Mouse (Mus musculus) ovary, postnatal 10 days (tissue): ENCODE data around the gene Eif4a2.

Experiments used
- DNase-seq: peaks from one replicate; pipeline ENCODE4 v3.0.0; 2022; ENCODE audit warnings: low spot score

The Eif4a2 gene

DNA sequence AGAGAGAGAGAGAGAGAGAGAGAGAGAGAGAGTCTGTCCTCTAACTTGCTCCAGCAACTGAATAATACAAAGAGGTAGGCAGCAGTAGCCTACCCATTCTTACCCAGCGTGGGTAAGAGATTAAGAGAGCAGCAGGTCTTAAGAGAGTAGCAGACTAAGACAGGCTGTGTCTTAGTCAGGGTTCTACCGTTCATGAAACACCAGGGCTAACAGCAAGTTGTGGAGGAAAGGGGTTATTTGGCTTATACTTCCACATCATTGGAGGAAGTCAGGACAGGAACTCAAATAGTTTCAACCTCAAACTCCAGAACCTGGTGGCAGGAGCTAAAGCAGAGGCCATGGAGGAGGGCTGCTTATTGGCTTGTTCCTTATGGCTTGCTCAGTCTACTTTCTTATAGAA, 3.4 kb upstream of the Eif4a2 start:
- no peak for DNase-seq

DNA sequence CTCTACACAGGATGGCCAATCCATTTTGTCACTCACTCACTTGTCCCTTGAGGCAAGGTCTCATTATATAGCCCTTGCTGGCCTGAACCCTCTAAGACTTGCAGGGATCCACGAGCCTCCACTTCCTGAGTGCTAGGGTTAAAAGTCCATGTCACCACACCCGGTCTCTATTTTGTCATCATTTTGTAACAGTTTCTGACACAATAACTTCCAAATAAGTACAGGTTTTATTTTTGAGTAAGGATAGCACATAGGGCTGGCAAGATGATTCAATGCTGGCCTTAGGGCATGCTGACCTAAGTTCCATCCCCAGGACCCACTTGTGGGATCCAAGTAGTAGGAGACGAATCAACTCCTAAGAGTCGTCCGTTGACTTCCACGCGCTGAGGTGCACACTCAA, 1.1 kb upstream of the Eif4a2 start:
- DNase-seq = no peak

DNA sequence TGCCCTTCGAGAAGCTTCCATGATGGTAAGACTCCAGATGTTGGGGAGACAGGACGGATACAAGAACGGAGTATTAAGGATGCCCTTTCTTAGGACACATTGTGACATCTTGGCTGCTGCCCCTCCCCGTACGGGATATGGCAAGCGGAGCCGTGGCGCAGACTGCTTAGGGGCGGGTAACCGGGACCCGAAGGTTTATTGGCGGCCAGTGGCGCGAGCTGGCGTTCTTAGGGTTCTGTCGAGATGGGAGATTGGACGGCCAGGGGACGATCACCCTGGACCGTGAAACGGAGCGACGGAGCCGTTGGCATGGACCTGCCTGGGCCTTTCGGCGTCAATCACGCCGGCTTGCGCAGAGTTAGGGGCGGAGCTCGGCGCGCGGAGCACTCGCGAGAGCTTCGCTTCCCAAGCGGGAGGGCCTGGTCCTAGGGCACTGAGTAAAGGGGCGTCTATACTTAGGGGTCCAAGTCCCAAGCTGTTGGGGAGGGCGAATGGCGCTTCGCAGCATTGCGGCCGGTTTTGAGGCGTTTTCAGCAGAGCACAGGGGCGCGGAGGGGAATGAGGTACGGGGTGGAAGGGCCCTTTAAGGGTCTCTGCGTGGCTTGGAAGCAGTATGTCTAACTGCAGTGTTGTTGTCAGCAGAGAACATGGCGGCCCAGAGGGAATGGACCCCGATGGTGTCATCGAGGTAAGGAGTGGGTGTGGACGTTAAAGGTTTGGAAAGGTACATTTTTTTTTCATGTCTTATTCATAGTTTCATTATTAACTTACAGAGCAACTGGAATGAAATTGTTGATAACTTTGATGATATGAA, 909 bp downstream of the Eif4a2 start:
- peak; percentile 71 for DNase-seq

DNA sequence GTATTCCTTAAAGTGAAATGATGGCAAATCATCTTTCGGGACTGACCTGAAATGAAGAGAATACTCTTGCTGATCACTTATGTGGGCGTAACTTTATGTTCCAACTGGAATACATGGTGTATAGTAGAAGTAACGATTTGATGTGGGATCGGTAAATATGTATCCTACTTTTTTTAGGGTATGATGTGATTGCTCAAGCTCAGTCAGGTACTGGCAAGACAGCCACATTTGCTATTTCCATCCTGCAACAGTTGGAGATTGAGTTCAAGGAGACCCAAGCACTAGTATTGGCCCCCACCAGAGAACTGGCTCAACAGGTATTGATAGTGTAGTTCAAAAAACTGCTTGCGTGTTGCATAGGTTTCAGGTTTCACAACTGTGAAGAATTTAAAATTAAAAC, 1.7 kb downstream of the Eif4a2 start:
- DNase-seq = no peak

DNA sequence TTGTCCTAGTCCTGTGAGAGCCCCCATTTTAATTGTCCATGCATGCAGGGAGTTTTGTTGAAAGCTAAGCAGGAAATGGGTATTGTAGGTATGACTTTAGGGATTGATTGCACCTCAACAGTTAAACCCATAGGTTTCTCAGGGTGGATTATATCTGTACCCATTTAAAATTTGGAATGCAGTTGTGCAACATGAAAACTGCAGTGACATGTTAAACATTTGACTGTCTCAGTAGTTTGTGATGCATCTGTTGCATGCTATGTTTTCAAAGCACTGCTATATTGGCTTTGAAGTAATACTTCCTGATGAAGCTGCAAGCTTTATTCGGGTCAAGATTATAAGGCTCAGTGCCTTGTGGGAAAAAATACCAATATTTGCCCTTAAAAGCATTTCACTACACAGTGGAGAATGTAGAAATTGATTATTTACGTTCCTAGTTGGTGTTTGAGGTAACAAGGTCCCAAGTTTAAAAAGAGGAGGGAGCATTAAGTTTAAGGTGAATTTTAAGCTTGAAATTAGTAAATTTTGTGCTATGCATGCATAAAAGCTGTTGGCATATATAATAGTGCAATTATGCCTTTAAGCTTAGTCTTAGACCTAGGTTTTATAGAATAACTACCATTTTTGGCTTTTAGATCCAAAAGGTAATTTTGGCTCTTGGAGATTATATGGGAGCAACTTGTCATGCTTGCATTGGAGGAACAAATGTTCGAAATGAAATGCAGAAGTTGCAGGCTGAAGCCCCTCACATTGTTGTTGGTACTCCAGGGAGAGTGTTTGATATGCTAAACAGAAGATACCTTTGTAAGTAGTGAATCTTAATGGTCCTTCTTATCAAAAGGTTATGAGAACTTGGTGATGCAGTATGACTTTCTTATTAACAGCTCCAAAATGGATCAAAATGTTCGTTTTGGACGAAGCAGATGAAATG, 2.4 kb downstream of the Eif4a2 start:
- no peak for DNase-seq

DNA sequence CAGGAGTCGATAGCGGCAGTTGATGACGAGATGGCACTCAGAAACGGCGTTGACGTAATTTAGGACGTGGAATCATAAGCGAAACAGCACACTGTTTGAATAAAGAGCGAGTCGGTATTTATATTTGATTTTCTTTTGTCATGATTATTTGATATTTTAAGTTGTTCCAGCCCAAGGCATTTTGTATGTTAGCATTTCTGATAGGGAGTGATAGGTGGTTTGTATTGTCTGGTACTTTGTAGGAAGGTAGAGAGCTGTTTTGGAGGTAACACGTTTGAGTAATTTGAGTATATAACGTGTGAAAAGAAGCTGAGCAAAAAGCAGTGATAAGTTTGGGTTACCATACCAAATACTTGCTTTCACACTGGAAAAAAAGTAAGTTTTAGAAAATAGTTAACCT, 5.1 kb downstream of the Eif4a2 start:
- DNase-seq = no peak

DNA sequence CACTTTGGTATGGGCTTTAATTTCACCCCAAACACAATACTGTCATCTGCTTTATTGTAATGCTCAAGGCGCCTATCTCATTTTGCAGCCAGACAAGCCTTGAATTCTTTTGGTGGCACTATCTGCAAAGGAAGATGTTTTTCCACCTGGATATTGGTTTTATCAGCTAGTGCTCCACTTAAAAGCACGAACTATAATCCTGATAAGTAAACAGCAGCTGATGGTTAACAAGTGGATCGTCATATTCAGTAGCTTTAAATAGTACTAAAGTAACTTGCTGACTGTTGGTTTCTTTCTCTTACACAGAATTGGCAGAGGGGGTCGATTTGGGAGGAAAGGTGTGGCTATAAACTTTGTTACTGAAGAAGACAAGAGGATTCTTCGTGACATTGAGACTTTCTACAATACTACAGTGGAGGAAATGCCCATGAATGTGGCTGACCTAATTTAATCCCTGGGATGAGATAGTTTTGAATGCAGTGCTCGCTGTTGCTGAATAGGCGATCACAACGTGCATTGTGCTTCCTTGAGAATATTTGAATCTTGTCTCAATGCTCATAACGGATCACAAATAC, 5.7 kb downstream of the Eif4a2 start:
- DNase-seq = no peak

DNA sequence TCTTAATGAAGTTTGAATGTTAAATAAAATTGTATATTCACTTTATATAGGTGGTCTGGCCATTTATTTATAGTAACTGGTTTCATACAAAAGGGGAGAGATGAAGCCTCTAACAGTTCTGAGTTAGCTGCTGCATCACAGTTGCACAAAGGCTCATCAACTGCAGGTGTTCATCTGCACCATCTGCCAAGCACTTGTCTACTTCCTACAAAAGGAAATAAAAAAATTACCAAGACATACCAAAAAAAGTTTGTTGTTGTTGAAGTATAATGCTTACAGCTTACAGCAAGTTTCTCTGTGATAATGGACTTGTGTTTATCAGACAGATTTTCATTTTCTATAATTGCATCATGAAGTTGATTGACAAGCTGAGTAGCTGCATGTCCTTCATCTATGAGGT, 6.7 kb downstream of the Eif4a2 start:
- no peak for DNase-seq

DNA sequence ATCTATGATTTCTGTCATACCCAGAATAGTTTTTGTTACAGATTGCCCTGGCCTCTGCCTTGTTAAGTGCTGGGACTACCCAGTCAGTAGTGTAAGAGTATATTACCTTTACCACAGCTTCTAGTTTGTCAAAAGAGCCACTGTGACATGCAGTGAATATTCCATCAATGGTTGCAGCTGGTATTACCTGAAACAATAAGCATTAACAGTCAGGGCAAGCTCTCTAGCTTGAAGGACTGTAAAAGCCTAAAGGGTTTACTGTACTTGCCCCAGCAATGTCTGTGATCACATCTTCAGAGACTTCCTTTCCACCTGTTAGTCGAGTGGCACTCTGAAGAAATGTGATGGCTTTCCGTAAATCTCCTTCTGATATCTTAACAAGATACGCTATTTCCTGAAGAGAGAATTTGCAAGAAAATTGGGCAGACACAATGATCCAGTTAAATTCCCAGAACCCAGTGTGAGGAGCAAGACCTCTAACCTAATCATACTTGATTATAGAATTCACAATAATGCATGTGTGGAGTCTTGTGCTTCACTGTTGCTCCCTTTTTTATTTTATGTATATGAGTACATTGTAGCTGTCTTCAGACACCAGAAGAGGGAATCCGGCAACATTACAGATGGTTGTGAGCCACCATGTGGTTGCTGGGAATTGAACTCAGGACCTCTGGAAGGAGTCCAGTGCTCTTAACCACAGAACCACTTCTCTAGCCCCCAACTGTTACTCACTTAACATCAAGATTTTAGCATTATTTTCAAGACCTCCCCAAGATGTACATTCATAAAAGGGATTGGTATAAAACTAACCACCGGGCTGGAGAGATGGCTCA, 7.3 kb downstream of the Eif4a2 start:
- DNase-seq = no peak

DNA sequence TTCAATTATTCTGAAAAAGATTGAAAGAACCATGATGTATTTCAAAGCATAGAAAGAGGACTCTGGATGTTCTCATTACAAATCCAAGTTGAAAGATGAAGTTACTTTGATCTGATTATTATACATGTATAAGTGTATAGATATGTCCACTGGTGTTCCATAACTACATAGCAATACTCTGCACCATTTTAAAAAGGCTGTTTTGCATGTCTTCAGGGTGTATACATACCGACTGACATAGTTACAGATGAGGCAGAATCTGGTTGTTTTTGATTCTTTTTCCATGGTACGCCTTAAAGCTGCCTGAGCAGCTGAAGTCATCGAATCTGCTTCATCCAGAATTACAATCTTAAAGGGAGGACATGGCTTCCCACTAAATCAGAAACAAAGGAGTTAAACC, 8.2 kb downstream of the Eif4a2 start:
- DNase-seq = no peak

DNA sequence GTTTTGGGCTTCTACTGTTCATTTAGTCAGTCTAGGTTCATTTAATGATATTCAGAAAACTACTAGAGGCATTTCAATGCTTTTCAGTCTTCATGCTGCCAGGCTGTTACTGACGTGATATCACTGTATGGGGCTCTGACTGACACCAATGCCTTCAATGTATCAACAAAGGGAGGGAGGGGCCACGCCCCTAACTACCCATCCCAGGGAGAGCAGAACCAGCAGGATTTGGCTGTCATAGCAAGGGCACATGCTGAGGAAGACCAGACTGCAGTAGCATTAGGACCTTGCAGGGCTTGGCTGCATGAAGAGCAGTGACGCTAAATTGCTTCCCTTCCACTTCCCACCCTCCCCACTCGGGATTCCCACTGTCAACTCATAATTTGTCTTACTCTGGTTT, 9.9 kb downstream of the Eif4a2 start:
- DNase-seq = no peak

DNA sequence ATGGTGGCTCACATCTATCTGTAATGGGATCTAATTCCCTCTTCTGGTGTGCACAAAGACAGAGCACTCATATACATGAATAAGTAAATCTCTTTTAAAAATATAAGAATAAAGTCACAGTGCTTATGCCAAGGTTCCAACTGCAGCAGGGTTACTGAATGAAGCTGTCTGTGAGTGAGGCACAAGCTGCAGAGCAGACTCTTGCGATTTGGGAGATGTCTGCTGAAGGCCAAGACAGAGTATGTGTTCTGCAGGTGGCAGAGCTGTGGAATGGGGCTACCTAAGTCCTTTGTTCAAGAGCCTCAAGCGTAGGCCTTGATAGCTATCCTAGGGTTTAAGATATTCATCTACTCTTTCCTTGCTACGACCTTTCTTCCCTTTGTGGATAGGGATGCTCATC, 15.2 kb downstream of the Eif4a2 start:
- no peak for DNase-seq

DNA sequence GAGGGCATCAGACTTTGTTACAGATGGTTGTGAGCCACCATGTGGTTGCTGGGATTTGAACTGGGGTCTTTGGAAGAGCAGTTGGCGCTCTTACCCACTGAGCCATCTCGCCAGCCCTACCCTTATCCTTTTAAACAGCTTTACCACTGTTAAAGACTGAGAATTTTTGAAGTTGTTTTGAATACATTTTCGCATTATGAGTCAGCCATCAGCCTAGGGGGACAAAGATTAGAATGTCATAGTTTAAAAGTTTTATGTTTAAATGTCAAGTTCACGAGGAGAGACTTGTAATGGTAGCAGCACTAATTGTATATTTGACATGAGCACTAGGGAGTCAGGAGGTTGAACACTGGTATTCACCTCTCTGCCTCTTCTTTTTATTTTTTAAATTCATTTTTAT, 15.9 kb downstream of the Eif4a2 start:
- no peak for DNase-seq

DNA sequence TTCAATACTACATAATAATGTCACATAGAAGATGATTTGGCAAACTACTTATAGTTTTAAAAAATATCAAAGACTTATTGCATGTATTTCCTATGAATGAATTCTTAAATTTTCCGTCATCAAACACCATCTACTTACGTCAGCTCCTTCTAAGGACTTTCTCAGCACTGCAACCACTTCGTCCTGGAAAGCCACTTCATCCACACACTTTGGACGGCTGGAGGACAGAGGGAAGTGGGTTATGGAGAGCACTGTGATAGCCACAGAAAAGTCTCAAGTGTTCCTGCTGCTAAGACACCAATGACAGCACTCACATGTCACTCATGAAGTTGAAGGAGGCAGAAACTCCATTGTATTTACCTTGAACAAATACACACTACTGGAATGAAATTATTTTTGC, 17.2 kb downstream of the Eif4a2 start:
- no peak for DNase-seq

DNA sequence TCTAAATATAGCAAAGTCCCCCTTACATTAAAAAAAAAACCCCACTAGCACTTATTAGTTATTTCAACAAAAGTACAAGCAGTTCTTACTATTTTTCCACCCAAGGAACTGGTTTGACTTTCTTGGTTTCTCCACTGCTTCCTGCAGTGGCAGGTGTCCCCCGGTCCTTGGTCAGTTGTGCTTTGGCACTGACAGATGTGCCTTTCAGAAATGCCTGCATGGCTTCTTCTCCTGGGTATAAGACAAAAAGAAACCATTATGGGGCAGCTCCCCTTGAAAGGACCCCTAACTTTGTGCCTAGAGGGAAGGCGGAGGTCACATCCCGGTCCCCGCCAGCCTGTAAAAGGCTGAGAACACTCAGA, 20.0 kb downstream of the Eif4a2 start:
- no peak for DNase-seq

DNA sequence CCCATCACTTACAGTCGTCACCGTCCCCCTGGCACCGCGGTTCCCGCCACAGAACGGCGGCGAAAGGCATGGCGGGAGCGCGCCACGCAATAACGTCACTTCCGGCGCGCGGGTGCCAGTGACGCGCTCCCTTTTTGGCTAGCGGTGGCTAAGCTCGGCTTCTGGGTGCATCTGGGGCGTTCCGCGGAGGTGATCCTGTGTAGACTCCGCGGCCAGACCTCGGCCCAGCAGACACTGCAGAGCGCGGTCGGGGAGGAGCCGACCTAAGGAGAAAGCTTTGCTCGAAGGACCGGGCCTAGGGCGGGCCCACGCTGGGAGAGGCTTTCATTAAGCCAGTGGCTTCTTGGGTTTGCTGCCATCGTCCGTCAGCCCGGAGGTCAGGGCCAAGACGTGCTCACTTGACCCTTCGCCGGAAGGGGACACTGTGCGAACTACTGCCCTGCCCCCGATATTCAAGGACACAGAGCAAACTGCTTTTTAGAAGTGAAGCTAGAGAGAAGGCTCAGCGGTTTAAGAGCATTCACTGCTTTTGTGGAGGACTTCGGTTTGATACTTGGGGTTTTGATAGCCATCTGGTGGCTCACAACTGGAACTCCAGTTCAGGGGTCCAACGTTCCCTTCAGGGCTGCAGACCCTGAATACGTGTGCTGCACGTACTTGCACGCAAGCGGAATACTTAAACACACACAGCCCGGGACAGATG, 20.6 kb downstream of the Eif4a2 start, which contains the start of gene Rfc4:
Gene Rfc4, minus strand, starts transcription at position 65 of the 703 bp plus-strand sequence.
- DNase-seq = peak; percentile 90

DNA sequence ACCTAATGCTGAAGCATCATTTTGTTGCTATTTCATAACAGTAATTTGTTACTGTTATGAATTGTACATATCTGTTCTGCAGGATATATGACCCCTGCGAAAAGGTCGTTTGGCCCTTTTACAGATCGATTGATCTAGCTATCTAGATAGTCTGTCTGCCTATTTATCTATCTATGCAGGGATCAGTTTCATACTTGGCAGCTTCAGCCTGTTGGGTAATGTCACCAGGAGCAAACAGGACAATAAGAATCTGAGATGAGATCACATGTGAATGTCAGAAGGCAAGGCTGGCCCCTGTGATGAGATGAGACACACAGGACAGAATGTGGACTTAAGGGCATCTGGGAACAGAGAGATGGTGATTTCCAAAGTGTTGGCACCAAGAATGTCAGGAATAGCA, 23.1 kb downstream of the Eif4a2 start:
- DNase-seq = no peak

DNA sequence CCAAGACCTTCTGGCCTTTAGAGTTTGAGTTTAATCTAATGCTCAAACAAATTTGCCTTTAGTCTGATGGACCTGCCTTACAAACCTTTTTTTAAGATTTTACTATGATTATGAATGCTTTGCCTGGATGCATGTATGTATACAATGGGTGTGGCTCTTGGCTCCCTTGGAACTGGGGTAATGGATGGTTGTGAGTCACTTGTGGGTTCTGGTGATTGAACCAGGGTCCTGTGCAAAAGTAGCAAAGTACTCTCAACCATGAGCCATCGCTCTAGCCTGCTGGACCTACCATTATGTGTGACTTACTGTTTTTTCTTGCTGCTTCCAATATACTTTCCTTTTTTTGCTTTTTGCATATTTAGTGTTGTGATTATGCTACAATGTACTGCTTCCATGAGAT, 25.1 kb downstream of the Eif4a2 start:
- DNase-seq = no peak

DNA sequence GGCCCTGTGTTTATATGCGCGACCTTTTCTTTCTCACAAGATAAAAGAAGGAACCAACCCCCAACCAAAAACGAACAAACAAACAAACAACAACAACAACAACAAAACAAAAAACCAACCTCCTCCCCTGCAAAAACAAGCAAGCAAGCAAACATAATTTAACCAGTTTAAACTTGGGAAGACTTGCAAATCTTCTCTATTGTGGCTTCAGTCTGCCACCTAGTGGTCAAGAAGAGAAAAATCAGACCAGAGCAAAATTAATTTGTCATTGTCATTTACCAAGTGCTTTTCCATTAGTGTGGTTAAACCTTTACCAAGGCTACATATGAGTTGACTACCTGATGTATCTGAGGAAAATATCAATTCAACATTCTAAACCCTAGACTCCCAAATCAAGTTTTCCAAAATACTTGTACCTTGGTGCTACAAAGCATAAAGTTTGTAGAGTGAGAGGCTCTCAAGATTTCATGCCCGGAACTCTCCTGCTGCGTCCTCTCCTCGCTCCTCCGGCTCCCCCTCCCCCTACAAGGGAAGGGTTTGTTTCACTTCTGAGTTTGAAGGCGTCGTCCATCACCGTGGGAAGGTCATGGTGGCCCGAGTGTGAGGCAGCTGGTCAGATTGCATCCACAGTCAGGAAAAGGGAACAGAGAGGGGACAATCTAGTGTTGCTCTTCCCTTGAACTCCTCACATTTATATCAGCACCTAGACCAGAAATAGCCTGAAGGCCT, 28.3 kb downstream of the Eif4a2 start:
- DNase-seq = no peak

DNA sequence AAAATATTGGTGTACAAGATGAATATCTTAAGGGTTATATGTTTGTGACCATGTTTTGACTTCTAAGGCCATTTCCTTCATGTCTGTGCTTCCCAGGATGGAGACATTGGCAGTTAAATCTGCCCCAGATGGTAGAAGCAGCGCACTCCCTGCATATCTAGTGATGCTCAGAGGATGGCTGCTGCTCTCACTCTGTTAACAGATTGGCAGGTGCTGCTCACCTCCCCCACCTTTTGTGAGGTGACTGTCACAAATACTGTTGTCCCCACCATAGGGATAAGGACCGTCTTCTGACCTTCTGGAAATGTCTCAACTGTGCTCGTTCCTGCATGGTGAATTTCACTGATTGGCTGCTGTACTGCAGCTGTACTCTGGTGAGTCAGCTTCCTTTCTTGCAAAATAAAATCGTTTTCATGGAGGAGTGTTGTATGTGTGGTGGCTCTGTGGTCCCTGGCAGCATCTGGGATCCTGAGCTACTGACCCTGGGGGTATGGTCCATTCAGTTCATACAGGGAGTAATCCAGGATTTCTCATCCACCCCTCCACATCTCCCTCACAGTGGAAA, 29.2 kb downstream of the Eif4a2 start:
- no peak for DNase-seq
